Mouse (Mus musculus) heart, adult 18-20 months (tissue): Measurements from ENCODE around the gene Gm28035. TPM values are rescaled to one million over a fixed set of nuclear protein-coding genes. Genes with fewer than 3 reads are reported as not detected.

ENCODE experiments used
- DNase-seq, 2 experiments: peaks; one replicate each; pipeline ENCODE4 v3.0.0; 2021 to 2022; ENCODE audit warnings: mixed read lengths in 1 of 2
- total RNA-seq, 2 experiments: library from RNA; stranded (reverse); gene quantifications; 2 replicates each; pipeline ENCODE4 v1.2.3; 2021

Gm28035 gene
- total RNA-seq, 2 experiments from 2014 or later: 3.4 to 3.6 TPM

GRCm38 (mm10) chr2:30261921-30262839 is 21.8 kb downstream of the Gm28035 start:
- DNase-seq: no peak

- DNase-seq: peak; percentile 86
Measured at GRCm38 (mm10) chr2:30262840-30263441, 22.6 kb downstream of the Gm28035 start.

- peak in 1 of 2 experiments; percentile 36 for DNase-seq
Measured at GRCm38 (mm10) chr2:30263811-30264210, 23.4 kb downstream of the Gm28035 start.

- DNase-seq: peak; percentile 62 to 66
Measured at GRCm38 (mm10) chr2:30264671-30265519, 24.5 kb downstream of the Gm28035 start.

- peak; percentile 93 to 97 for DNase-seq
Measured at GRCm38 (mm10) chr2:30265767-30266253, 25.4 kb downstream of the Gm28035 start, which contains the start of gene Phyhd1. Phyhd1 (plus strand) TSS chr2:30266203.

GRCm38 (mm10) chr2:30266392-30266941 is 26.1 kb downstream of the Gm28035 start:
- DNase-seq: peak; percentile 92

- DNase-seq: no peak
Measured at GRCm38 (mm10) chr2:30267466-30267865, 27.1 kb downstream of the Gm28035 start.

- peak in 1 of 2 experiments; percentile 38 for DNase-seq
Measured at GRCm38 (mm10) chr2:30268371-30268770, 28.0 kb downstream of the Gm28035 start.

- peak in 1 of 2 experiments; percentile 35 for DNase-seq
Measured at GRCm38 (mm10) chr2:30269241-30269990, 29.0 kb downstream of the Gm28035 start.

GRCm38 (mm10) chr2:30270134-30270533 is 29.8 kb downstream of the Gm28035 start:
- peak; percentile 88 to 94 for DNase-seq

GRCm38 (mm10) chr2:30280743-30281142 is 40.4 kb downstream of the Gm28035 start, which contains the start of gene Gm28038:
Gm28038 (plus strand) TSS chr2:30281043.
- DNase-seq: no peak

- DNase-seq: no peak
Measured at GRCm38 (mm10) chr2:30281651-30282050, 41.3 kb downstream of the Gm28035 start.

- no peak for DNase-seq
Measured at GRCm38 (mm10) chr2:30283193-30283592, 42.8 kb downstream of the Gm28035 start.

- no peak for DNase-seq
Measured at GRCm38 (mm10) chr2:30285004-30285403, 44.6 kb downstream of the Gm28035 start.

GRCm38 (mm10) chr2:30285416-30286181 is 45.2 kb downstream of the Gm28035 start:
- peak in 1 of 2 experiments; percentile 26 for DNase-seq

- peak; percentile 96 to 98 for DNase-seq
Measured at GRCm38 (mm10) chr2:30286192-30287026, 46.0 kb downstream of the Gm28035 start, which contains the start of the genes Dolk and Nup188. Dolk (minus strand) TSS chr2:30286334. Nup188 (plus strand) TSS chr2:30286397.

- no peak for DNase-seq
Measured at GRCm38 (mm10) chr2:30287027-30287373, 46.6 kb downstream of the Gm28035 start.

GRCm38 (mm10) chr2:30299525-30299924 is 59.2 kb downstream of the Gm28035 start:
- no peak for DNase-seq

GRCm38 (mm10) chr2:30299966-30300365 is 59.6 kb downstream of the Gm28035 start:
- no peak for DNase-seq
